Mouse (Mus musculus): Measurements from ENCODE around the gene Ncor2.
"Not testable (repeated sequence)": the region's sequence is repeated elsewhere in the genome, so short reads cannot be mapped to it uniquely, and the experiment has no call there.

The Ncor2 gene

DNA sequence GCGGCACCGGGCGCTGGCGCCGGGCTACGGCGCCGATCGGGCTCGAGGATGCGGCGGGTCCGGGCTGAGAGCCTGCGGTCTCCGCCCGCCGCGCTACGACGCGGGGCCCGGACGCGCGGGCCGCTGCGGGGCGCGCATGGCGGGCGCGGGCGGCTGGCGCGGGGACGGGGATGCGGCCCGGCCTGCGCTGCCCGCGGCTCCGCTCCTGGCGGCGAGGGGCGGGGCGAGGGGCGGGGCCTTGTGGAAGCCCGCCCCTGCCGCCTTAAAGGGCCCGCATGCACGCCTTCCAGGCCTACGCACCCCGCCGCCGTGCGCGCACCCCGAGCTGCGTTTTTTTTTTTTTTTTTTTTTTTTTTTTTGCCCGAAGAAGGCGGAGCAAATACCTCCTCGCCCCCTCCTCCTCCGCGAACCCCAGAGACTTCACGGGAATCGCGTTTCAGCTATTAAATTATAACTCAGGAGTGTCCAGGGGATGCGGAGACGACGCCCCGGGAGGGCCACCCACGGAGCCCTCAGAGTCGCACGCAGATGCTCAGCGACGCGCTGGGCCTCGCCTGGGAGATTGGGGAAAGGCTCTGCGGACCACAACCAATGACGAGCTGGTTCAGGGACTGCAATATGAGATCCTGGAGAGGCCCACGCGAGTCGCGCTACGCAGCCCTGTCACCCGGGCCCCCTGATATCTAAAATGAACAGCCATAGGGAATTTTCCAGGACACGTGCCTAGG is at the start of gene Ncor2:
Gene Ncor2 (minus strand): TSS at position 213 of the 728 bp plus-strand sequence.
- peak; percentile 92 for DNase-seq (ENCODE audit: low spot score)

DNA sequence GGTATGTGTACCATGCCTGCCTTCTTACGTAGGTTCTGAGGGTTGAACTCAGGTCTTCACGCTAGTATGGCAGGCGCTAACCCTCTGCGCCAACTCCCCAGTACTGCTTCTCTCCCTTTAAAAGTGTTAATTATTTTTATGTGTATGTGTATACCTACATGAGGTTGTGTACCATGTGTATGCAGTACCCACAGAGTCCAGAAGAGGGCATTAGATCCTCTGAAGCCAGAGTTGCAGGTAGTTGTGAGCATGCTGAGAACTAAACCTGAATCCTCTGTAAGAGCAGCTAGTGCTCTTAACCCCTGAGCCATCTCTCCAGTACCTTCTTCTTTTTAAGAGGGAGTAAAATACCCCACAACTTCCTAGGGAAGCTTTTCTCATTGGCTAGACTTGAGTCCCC is 48.7 kb upstream of the Ncor2 start:
- no peak for DNase-seq (ENCODE audit: low spot score)

DNA sequence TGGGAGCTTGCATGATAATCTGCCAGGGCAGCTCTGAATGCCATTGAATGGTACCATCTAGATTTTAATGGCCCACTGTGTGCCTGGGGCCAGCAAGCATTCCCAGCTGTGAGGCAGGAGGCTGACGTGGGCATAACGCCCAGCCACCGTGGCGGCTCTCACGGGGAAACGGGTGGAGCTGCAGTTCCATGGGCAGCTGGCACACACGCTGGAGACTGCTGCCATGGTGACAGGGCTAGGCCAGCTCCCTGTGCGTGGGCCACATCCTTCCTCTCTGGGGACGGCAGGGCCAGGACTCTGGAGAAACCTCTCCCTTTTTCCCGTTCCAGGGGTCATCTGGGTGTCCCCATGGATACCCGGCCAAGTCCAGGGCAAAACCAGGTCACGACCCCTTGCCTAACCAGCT is 47.2 kb upstream of the Ncor2 start:
- peak; percentile 24 for DNase-seq (ENCODE audit: low spot score)

DNA sequence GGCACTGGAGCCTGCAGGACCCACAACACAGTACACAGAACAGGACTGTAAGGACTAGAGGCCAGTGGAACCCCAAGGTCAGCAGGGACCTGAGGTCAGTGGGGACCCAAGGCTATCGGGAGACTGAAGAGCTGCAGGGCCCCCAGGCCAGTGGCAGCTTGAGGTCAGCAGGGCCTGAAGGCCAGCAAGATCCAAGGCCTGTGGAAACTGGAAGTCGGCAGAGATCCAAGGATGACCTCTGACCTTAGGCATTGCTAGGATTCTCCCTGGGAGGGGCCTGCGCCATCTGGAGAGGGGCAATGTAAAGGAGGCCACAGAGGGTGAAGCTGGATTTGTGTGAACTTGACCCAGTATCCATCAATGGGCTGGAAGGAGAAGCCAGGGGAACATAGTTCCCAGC is 45.9 kb upstream of the Ncor2 start:
- no peak for DNase-seq (ENCODE audit: low spot score)

DNA sequence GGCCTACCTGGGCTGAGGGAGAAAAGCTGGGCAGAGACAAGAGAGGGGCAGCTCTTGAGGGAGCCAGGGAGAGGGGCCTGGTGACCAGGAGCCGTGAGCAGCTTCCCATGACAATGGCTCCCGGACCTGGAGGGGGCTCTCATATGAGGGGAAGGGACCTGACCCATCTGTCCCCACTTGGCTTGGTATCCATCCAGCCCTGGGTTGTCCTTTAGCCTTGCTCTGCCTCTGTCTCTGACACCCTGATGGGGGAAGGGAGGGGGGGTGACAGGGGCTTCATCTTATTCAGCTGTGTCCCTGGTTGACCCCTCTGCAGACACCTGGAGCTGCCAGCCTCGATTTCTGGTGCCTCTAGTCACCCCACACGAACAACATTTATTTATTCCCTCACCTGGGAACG is 44.9 kb upstream of the Ncor2 start:
- no peak for DNase-seq (ENCODE audit: low spot score)

DNA sequence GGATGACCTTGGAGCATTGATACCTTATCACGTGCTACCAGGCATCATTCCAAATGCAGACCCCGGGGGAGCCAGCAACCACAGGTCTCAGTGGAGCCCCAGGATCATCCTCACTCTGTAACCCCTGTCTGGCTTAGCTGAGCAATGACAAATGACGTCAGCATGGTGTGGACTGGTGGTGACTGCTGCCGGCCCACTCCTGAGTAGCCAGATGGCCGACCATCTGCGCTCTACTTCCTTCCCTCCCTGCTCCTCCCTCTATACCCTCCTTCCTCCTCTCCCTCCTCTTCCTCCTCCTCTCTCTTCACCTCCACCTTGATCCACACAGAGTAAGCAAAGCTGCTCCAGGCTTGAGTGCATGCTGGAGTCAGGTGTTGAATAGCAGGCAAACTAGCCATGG is 43.7 kb upstream of the Ncor2 start:
- no peak for DNase-seq (ENCODE audit: low spot score)

DNA sequence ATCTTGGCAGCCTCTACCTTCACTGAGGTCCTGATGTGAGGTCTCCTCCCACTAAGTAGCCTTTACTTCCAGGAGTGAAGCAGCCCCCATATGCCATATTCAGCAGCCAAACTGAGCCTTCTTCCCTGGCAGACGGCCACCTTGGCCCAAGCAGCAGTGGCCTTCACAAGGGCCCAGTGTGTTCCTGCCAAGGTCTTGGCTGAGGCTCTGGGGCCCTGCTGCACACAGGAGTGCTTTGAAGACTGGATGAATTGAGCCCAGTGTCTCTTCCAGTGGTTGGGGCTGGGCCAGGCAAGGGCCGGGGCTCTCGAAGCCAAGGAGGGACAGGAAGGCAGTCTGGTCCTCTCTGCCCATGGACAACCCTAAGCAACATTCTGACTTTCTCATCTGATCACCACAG is 42.8 kb upstream of the Ncor2 start:
- peak; percentile 30 for DNase-seq (ENCODE audit: low spot score)

DNA sequence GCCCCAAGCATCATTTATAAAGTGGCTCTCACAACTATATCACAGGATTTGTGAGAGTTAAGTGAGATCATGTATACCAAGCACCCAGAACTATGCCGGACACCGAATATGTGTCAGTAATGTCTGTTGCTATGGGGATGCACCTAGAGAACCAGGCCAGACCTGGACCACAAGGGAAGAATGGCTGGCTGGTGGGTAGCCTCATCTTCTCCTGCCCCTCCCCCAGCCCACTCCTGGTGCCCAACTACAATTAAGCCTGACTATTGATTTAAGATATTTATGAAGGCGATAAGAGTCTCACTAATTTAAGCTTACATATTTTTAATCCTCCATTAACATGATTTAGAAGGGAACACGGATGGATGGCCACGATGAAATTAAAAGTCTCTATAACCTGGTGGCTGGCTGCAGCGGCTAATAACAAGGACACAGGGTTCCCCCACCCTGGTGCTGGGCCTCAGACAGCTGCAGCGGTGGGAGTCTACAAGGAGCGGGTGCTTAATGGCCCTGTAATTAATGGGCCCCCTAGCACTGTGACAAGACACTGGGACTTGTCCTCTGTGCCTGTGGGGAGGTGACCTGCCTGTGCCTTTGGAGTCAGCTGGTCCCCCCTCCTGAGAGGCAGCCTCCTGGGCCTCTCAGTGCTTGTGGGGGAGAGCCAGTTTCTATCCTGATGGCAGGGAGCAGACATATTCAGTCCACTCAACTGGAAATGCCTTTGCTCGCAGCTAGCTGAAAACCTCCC is 38.6 kb upstream of the Ncor2 start:
- DNase-seq (ENCODE audit: low spot score), result no peak

DNA sequence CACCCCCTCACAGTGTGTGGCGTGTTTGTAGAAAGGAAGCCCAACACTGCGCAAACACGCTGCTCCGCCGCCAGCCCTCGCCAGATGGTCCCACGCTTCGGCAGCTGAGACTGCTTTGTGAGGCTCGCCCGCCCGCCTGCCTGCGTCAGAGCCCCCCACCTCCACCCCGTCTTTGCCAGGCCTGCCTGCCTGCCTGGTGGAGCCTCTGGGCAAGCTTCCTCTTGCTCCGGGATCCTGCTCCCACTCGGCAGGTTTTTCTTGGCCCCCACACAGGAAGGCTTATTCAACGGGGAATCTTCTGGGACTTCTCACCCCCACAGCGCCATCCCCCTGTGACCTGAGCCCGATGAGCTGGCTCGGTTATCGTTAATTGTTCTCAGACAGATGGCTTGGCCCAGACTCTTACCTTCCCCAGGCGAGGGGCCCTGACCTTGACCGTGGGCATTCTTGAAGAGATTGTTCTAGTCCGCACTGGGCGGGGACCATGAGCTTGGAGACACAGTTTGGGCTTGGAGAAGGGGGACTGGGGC is 37.0 kb upstream of the Ncor2 start:
- DNase-seq (ENCODE audit: low spot score), result no peak

DNA sequence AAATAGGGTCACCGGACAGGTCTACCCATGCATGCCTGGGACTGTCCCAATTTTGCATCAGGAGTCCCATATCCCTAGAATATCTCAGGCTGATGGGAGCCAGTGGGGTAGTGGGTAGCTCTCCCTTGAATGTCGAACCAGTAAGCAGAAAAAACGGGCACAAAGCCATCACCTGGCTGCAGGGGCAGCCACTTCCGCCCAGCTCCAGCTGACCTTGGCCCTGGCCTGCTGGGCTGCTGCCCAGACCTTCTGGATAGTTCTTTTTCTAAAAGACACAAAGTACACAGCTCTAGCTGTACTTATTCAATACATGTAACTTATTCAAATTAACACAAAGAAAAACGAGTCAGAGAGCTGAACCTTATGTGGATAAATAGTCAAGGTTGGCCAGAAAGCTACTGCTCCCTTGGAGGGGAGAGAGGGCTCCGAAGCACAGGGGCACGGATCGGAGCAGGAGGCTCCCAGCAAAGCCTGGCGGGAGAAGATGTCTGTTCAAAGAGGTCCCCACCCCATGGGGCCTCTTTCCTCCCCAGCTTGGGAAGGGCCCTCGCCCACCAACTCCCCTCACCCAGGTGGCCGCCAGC is 36.4 kb upstream of the Ncor2 start:
- DNase-seq (ENCODE audit: low spot score), result peak; percentile 43

DNA sequence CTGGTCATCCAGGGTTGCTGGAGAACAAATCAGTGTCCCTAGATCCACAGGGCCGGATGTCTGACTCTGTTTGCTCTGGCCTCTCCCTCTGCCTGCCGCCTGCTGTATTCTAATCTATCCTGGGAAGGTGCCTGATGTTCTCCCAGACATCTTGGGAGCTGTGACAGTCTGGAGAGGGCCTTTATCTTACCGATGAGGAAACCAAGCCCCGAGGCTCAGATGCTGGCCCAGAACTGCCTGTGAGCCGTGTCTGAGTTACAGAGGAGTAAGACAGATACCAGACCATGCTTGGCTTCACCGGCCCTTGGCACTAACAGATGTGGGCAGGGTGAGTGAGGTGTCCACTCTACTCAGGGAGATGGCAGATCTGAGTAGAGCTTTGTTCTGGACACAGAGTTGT is 35.0 kb upstream of the Ncor2 start:
- no peak for DNase-seq (ENCODE audit: low spot score)

DNA sequence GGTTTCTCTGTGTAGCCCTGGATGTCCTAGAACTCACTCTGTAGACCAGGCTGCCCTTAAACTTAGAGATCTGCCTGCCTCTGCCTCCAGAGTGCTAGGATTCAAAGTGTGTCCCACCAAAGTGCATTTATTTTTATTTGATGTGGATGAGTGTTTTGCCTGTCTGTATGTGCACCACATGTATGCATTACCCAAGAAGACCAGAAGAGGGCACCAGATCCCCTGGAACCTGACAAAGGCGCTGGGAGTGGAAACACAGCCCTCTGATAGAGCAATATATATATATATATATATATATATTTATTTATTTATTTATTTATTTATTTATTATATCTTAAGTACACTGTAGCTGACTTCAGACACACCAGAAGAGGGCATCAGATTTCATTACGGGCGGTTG is 25.9 kb upstream of the Ncor2 start:
- not testable (repeated sequence) for DNase-seq (ENCODE audit: low spot score)

DNA sequence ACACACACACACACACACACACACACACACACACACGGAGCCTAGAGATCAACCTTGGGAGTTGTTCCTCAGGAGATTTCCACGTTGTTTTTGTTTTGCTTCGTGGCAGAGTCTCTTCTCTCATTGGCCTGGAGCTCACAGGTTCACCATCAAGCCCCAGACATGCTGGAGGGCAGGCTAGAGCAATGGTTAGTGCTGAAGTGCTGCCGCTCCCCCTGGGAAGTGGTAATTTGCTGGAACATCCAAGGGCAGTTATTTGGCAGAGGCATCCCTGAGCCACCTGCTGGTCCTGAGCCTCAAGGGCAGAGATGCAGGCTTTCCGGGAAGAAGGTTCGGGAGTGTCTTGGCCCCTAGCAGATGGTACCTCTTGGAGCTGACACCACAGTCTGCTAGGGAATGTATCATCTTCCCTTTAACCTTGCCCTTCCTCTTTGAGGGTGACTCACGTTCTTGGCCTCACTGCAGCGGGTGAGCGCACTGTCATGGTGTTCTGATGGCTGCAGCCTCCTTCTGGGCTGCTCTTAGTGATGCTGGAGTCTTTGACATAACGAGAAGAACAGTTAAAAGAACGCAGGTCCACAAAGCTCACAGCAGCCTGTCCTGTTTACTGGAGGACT is 25.3 kb upstream of the Ncor2 start:
- DNase-seq (ENCODE audit: low spot score), result no peak

DNA sequence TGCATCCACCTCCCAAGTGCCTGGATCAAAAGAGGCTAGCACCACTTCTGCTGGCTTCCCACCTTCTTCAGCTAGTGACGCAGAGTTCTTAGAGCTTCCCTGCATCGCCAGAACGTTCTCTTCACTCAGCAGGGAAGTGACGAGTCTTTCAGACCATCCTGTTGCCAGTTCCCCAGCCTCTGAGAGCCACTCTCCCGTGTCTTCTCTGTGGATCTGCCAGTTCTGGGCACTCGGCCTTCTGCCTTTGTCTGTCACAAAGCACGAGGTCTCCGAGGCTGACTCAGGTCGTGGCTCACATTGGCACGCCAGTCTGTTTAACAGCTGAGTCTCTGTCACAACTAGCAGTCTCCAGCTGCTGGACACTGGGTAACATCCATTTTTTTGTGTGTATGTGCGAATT is 24.7 kb upstream of the Ncor2 start:
- no peak for DNase-seq (ENCODE audit: low spot score)

DNA sequence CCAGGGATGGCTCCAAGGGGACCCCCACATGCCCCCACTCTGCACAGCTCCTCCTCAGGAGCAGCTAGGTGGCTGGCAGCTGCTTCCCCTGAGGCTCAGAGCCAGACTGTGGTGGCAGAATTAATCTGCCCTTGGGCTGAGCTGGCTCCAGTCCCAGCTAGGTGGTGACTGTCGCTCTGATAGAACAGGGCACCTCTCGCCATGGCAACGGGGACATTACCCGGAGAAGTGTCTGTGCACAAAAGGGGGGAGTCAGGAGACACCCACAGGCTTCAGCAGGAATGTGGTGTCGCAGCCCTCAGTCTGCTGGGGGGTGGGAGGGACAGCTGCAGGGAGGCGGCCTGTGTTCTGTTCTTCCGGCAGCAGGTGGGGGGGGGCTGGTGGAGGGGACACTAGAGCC is 24.1 kb upstream of the Ncor2 start:
- DNase-seq (ENCODE audit: low spot score), result no peak

DNA sequence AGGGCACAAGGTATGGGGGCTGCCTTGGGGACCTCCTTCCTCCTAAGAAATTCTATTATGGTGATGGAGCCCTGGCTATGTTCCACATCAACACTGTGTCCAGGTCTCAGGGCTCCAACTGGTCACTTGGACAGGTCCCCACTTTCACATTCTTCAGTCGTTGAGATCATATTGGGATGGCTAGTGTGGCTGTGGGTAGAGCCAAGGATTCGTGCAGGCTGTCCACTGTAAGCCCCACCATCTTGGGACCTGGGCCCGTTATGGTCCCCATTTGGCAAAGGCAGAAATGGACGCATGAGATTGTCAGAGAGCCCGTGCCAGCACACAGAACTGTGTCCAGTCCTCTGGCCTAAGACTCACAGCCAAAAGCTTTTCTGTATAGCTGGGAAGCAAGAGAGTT is 23.1 kb upstream of the Ncor2 start:
- DNase-seq (ENCODE audit: low spot score), result no peak

DNA sequence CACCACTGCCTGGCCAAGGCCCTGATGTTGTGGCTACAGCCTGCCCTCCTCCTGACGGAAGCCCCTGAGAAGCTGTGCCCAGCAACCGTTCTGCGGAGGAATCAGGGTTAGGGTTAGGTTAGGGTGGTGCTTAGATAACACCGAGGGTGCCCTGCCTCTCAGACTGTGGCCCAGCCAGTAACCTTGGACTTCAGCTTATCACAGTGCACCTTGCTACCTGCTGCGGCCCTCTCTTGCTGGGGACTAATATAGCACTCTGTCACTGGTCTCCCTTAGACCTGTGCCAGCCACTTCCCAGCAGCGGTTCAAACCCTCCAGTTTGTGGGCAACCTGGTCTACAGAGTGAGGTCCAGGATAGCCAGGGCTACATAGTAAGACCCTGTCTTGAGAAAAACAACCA is 20.1 kb upstream of the Ncor2 start:
- no peak for DNase-seq (ENCODE audit: low spot score)

DNA sequence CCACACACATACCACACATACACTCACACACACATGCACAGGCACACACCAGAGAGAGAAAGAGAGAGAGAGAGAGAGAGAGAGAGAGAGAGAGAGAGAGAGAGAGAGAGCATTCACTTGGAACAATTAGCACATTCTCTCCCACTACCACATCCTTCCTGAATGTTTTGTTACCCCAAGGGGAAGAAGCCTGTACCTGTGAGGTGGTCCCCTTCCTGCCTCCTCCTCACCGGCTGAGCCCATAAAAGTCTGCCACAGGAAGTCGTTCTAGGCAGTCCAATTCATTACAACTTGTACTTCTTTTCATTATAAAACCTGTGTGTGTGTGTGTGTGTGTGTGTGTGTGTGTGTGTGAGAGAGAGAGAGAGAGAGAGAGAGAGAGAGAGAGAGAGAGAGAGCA is 18.3 kb upstream of the Ncor2 start:
- not testable (repeated sequence) for DNase-seq (ENCODE audit: low spot score)

DNA sequence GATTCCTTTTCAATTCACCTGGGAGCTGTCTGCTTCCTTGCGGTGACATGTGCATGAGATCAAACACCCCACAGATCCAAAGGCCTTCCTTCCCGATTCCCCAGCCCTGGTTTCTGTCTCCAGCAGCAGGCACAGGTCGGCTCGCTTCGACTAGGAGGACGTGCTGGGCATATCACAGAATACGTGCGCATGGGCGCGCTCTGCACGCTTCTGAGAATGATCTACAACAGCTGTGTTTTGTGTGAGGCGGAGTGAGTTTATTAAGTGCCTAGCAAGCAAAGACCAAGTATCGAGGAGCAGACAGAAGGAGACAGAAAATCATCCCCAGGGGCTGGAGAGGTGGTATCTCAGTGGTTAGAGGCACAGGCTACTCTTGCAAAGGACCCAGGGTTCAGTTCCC is 17.0 kb upstream of the Ncor2 start:
- no peak for DNase-seq (ENCODE audit: low spot score)

DNA sequence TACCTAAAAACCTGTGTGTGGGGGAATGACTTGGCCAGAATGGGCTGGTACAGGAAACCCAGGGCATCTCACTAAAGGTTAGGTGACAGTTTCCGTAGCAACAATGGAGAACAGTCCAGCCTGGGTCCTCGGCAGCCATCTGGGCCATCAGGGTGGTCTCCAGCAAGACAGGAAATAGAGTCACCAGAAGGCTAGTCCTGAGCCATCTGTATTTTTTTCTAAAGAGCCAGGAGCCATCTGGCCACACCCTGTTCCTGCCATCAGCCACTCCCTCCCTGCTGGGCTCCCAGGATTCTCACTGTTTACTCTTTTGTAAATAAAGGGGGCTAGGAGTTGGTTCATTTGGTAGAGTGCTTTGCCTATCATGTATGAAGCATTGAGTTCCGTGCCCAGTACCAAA is 16.1 kb upstream of the Ncor2 start:
- no peak for DNase-seq (ENCODE audit: low spot score)

DNA sequence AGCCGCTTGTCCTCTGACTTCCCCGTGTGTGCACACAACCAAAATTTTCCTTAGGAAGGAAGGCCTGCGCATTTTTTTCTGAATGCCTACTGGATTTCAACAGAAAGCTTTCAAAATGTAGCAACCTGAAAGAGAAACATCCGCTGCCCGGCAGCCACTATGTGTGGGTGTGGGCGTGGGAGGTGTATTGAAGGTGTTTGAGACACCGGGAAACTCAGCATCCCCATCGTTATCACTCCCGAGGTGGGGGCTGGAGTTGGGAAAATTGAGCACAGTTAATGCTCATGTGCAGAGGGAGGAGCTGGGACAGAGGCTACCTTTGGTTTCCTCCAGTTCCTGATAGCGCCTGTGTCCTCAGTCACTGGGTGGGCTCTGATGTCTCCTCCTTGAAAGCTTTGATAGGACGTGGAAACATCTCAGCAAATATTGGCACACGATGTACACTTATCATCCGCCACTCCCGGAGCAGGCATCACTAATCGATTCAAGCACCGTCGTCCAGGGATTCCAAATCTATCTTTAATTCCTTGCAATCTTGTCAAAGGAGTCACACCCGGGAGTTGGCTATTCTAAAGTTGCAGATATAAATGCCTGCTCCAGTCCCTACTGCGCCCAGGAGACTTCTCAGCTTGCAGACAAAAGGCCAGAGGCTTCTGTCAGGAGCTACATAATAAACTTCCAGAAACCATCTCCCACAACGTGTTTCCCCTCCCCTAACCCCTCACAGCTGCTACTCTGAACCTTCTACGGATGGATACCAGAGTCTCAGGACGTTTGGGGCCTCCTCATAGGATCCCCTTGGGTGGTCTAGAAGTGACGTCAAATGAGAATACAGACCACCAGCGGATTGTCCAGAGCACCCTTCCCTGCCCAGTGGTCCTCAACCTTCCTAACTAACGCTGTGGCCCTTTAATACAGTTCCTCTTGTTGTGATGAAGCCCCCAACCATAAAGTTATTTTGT is 14.7 kb upstream of the Ncor2 start:
- no peak for DNase-seq (ENCODE audit: low spot score)

DNA sequence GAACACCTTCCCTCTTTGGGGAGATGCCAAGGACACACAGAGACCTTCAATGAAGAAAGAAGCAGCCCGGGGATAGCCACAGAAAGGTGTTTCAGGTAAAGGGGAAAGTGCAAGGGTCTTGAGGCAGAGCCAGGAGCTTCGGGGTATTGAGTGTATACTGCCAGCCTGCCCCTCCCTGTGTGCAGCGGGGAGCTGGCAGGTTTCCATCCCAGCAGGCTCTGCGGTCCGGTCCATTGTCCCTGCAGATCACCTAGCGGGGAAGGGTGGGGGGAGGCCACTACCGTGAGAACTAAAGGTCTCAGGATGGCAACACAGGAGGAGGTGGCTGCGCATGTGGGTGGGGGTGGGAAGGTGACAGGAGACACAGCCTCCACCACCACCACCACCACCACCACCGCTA is 12.6 kb upstream of the Ncor2 start:
- no peak for DNase-seq (ENCODE audit: low spot score)

All from adipocyte (in vitro differentiated cells).